Mouse (Mus musculus) hindbrain, embryonic 13.5 days (tissue): ENCODE data around the gene Gm20388. TPM values are rescaled to one million over a fixed set of nuclear protein-coding genes. Genes with fewer than 3 reads are reported as not detected.

ENCODE experiments used
- ATAC-seq: fragments of 200-750 bp; cut with Nextera tagmentation; 2 replicates; pipeline ENCODE4 v1.8.0; 2017; ENCODE audit warnings: moderate TSS enrichment; ENCODE audit not compliant: low FRiP score
- H3K27ac ChIP-seq: fragments of 300-500 bp; sonication (generic); 2 replicates; pipeline ENCODE4 v1.5.1; 2015; ENCODE audit warnings: inconsistent platforms, mild to moderate bottlenecking, moderate library complexity
- H3K27me3 ChIP-seq: fragments of 300-500 bp; sonication (generic); 2 replicates; pipeline ENCODE4 v1.6.1; 2015; ENCODE audit warnings: mild to moderate bottlenecking, inconsistent platforms
- H3K36me3 ChIP-seq: fragments of 300-500 bp; sonication (generic); 2 replicates; pipeline ENCODE4 v1.6.1; 2015; ENCODE audit warnings: mild to moderate bottlenecking, inconsistent platforms
- H3K4me1 ChIP-seq: fragments of 300-500 bp; sonication (generic); replicated peaks from 2 replicates; pipeline ENCODE4 v1.6.1; 2015; ENCODE audit warnings: inconsistent platforms
- H3K4me2 ChIP-seq: fragments of 300-500 bp; sonication (generic); 2 replicates; pipeline ENCODE4 v1.6.1; 2015; ENCODE audit warnings: inconsistent platforms, mild to moderate bottlenecking, moderate library complexity
- H3K4me3 ChIP-seq: fragments of 300-500 bp; sonication (generic); 2 replicates; pipeline ENCODE4 v1.5.1; 2015; ENCODE audit warnings: mild to moderate bottlenecking, inconsistent platforms
- H3K9ac ChIP-seq: fragments of 300-500 bp; sonication (generic); 2 replicates; pipeline ENCODE4 v1.6.1; 2015; ENCODE audit warnings: mild to moderate bottlenecking, inconsistent platforms
- H3K9me3 ChIP-seq: fragments of 300-500 bp; sonication (generic); 2 replicates; pipeline ENCODE4 v1.6.1; 2016; ENCODE audit warnings: inconsistent platforms
- WGBS: fragments of 180-500 bp; shearing (Covaris S2); methylation state at CpG from one replicate; pipeline ENCODE4 v1.1.7; 2015; 5-methylcytosine and 5-hydroxymethylcytosine counted together
- polyA plus RNA-seq: library from polyadenylated mRNA; unstranded; fragments of >200 nt; fragmentation: Nextera tagmentation; extraction: Ambion mirVana; gene quantifications from 2 replicates; pipeline ENCODE4 v1.2.1, GENCODE M21; 2015

Gm20388 gene
- polyA plus RNA-seq, 1 experiment from 2014 or later, result 1.9 TPM

DNA sequence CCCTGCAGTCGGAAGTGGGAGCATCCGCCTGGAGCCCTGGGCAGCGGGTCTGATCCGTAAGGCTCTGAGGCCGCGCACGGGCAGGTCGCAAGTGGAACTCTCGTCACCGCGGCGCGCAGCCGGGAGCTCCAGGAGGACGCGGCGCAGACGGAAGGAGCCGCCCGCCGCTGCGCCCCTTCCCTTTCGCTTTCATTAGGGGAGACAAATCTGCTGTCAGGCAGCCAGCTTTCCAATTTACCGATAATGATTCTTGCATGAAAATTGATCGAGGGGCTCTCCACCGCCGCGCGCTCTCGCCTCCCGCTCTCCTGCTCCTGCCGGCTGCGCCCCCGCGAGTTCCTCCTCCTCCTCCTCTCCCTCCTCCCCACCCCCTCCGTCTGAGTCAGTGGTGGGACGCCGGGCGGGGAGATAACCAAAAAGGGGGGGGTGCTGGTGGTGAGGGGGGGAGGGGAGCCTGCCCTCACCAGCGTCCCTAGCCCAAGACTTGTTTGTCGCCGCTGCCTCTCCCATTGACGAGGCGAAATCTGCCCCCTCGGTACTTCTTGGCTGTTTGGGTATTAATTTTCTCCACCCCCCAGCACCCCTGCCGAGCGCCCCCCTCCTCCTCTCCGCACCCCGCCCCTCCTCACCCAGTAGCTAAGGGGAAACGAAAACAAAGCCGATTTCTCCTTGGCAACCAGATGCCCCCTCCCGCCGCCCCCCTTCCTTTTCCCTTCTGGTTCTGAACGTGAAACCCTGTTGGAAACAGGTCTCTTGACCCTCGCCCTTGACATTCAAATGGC, 577.3 kb downstream of the Gm20388 start:
- WGBS, result under 1% methylated on average over 53 of the region's 55 CpGs
- peak; percentile 59 for ATAC-seq

DNA sequence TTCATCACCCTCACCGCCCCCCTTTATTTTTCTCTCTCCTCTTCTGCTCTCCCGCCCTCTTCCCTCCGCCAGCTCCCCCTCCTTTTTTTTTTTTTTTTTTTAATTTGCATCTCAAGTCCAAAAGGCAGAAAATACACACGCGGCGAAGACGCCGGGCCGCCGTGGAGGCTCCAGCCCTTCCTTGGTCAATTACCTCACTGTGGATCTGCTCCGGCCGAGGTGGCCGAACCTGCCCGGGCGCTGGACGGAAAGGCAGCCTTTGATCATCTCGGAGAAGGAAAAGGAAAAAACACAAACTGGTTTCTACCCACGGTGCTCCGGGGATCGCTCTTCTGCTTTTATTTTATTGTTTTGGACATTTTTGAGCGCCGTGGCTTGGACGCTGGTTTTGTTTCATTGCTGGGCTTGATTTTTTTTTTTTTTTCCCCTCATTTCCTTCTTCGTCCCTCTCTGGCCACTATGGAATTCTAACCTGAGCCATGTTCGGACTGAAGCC, 578.0 kb downstream of the Gm20388 start:
- no peaks in the 10 kb centered on the region for H3K27me3 ChIP-seq
- H3K36me3 ChIP-seq, result no peaks in the 10 kb centered on the region
- ATAC-seq, result no peak
- H3K9ac ChIP-seq, result peak overlapping the region; percentile 98
- peak overlapping the region; percentile 100 for H3K27ac ChIP-seq
- H3K9me3 ChIP-seq, result no peaks in the 10 kb centered on the region
- peak overlapping the region; percentile 91 for H3K4me3 ChIP-seq
- peaks cover 83% of the 10 kb centered on the region for H3K4me1 ChIP-seq
- H3K4me2 ChIP-seq, result peak overlapping the region; percentile 94
- WGBS, result under 1% methylated on average over 22 of the region's 25 CpGs

More for the DNA sequence above, 577.3 kb downstream of the Gm20388 start:
- no peaks in the 10 kb centered on the region for H3K9me3 ChIP-seq
- H3K4me2 ChIP-seq, result peak overlapping the region; percentile 94
- H3K4me3 ChIP-seq, result peak overlapping the region; percentile 91
- H3K9ac ChIP-seq, result peak overlapping the region; percentile 98
- peaks cover 79% of the 10 kb centered on the region for H3K4me1 ChIP-seq
- H3K27me3 ChIP-seq, result no peaks in the 10 kb centered on the region
- H3K27ac ChIP-seq, result peak overlapping the region; percentile 100
- H3K36me3 ChIP-seq, result no peaks in the 10 kb centered on the region

DNA sequence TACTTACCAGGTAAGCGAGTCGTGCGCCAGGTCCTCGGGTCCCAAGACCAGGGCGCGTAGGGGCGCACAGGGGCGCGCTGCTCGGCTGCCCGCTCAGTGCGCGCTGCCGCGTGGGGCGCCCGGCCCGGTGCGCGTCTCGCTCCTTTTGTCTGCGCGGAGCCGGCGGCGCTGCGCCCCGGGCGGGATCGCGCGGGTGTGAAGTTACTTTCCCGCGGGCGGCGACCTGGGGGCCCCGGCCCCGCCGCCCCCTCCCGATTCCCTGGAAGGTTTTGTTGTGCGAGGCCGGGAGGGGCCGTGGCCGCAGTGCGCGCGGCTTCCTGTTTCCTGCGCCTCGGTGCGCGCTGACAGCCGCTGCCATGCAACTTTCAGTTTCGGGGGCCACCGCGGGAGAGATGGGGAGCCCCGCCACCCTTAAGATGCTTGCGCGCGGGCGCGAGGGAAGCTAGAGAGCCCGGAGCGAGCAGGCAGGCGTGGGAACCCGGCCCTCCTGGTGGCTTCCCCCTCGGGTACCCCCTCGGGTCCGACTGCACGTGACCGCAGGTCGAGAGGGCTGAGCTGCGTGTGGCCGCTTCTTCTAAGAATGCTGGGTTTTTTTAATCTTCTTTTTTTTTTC, 578.6 kb downstream of the Gm20388 start:
- Histone ChIP-seq H3K4me3 (peak overlapping the region; percentile 91), H3K4me1 (peaks cover 83% of the 10 kb centered on the region), H3K9ac (peak overlapping the region; percentile 98), H3K27me3 (no peaks in the 10 kb centered on the region), H3K9me3 (no peaks in the 10 kb centered on the region), H3K4me2 (peak overlapping the region; percentile 94), H3K36me3 (no peaks in the 10 kb centered on the region), H3K27ac (peak overlapping the region; percentile 100)
- WGBS, result under 1% methylated on average over 73 of the region's 73 CpGs
- no peak for ATAC-seq

DNA sequence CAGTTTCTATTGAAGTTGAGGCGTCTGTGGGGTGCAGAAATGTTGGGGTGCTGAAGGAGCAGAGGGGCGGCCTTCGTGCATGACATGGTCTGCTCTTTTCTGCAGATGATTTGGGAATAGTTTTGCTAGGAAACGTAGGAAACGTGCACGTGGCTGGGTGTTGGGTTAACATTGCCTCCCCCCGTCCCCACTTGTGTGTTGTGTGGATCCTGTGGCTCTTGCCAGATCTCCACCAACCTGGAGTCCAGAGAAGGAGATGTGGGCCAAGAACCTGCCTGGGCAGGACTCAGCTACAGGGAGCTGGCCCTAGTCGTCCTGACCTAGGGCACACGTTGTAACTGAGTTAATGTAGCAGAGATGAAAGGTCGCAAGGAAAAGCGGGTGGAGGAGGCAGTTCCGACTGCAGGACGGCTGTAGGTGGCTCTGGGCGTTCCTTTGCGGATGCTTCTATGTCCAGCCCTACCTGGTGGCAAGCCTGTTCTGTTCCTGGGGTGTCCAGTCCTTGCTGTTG, 579.2 kb downstream of the Gm20388 start:
- Histone ChIP-seq H3K9ac (peak overlapping the region; percentile 98), H3K27ac (peak overlapping the region; percentile 100), H3K4me2 (peak overlapping the region; percentile 94), H3K4me1 (peaks cover 83% of the 10 kb centered on the region), H3K27me3 (no peaks in the 10 kb centered on the region), H3K36me3 (no peaks in the 10 kb centered on the region), H3K9me3 (no peaks in the 10 kb centered on the region), H3K4me3 (peak overlapping the region; percentile 91)
- no peak for ATAC-seq
- 3% methylated on average over 15 of the region's 15 CpGs for WGBS

DNA sequence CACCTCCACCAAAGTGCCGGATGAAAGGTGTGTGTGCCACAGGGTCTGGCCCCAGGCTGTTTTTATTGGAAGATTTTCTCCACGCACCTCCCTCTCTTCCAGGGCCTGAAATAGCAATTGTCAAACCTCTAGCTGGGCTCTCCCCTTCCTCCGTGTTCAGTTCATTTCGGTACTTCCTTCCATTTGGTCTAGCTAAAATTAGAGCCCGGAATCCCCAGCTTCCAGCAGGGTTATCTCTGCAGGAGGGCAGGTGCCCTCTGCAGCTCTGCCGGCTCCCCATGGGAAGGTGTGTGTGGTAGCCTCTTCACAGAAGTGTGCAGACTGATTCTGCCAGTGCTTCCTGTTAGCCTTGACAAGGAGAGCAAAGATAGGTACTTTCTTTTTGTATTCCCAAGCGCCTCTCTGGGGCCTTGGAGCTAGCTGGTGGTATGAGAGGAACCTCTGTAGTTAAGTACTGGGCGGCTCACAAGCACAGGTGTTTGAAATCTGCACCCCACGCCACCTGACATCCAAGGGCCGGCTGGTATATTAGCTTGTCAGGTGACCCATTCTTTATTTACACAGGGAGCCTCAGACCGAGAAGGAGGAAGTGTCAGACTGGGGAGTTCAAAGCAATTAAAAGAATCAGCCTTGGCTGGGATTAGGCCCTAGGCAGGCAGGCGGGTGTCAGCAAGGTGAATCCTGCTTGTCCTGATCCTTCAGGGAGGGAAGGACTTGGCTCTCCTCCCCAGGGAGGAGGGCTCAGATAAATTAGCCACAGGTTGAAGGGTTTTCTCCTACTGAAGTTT, 579.9 kb downstream of the Gm20388 start:
- Histone ChIP-seq H3K4me2 (peak overlapping the region; percentile 94), H3K36me3 (no peaks in the 10 kb centered on the region), H3K27ac (peak overlapping the region; percentile 100), H3K9ac (peak overlapping the region; percentile 98), H3K27me3 (no peaks in the 10 kb centered on the region), H3K4me3 (peak overlapping the region; percentile 91), H3K9me3 (no peaks in the 10 kb centered on the region), H3K4me1 (peaks cover 83% of the 10 kb centered on the region)
- ATAC-seq, result no peak
- WGBS, result 16% methylated on average over 12 of the region's 12 CpGs

DNA sequence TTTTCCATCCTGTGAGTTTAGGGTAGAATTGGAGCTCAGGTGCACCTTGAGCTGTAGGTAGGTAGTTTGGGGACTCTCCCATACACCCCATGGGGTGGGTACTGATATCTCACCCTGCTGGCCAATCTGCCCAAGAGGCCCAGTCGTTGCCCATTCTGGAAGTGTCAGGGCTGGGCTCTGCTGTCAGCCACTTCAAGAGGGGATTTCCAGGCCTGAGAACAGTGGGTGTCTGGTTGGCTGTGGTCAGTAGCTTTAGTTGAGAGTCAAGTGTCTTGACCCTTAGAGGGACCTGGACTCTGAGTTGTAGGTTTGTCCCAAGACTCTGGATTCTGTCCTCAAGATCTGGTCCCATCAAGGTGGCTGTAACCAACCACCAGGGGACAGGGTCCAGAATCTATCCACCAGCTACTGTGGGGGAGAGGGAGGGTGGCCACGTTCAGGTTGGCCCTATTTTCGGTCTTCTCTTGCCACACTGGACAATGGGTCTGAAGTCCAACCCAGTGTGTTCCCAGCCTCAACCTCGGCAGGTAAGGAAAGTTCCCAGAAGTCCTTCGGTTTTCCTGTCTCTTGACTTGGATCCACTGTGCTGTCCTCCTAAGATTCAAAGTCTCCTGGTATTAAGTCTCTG, 580.6 kb downstream of the Gm20388 start:
- H3K27me3 ChIP-seq, result no peaks in the 10 kb centered on the region
- peaks cover 82% of the 10 kb centered on the region for H3K4me1 ChIP-seq
- H3K4me2 ChIP-seq, result peak overlapping the region; percentile 94
- WGBS, result 67% methylated on average over 5 of the region's 5 CpGs
- no peaks in the 10 kb centered on the region for H3K9me3 ChIP-seq
- peak overlapping the region; percentile 98 for H3K9ac ChIP-seq
- ATAC-seq, result no peak
- H3K27ac ChIP-seq, result no peak overlapping the region
- peak overlapping the region; percentile 91 for H3K4me3 ChIP-seq
- H3K36me3 ChIP-seq, result no peaks in the 10 kb centered on the region

DNA sequence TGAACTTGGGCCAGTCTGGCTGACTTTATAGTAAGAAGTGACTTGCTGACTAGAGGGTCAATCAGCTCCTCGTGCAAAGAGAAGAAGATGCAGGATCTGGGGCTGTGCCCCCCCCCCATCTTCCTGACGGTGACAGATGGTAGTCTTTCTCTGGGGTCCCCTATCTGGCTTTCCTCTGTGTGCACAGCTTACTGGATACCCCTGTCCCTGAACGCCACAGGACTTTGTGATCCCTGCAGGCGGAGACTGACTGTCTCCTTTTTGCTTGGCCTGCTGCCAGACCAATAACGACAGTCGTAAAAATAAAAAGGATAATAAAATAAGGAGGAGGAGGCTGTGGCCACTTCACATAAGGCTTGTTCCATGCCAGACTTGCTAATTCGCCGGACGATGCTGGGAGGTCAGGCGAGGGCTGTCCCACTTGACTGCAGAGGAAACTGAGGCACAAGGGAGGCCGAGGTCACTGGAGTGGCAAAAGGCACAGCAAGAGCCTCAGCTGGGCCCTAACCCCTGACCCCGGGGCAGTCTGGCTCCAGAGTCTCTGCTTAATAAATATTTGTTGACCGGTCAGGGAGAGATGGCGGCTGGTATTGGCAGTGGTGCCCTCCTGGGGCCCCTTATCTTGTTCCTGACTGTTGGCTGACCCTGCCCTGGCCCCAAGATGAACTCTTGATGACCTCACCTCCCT, 581.7 kb downstream of the Gm20388 start:
- Histone ChIP-seq H3K9me3 (no peaks in the 10 kb centered on the region), H3K4me2 (peak overlapping the region; percentile 94), H3K27me3 (no peaks in the 10 kb centered on the region), H3K9ac (peak overlapping the region; percentile 98), H3K27ac (peak overlapping the region; percentile 72; the same call in 1 of the 2 replicates), H3K4me3 (peak overlapping the region; percentile 91), H3K4me1 (peaks cover 82% of the 10 kb centered on the region), H3K36me3 (no peaks in the 10 kb centered on the region)
- WGBS, result 20% methylated on average over 14 of the region's 14 CpGs
- ATAC-seq, result no peak

DNA sequence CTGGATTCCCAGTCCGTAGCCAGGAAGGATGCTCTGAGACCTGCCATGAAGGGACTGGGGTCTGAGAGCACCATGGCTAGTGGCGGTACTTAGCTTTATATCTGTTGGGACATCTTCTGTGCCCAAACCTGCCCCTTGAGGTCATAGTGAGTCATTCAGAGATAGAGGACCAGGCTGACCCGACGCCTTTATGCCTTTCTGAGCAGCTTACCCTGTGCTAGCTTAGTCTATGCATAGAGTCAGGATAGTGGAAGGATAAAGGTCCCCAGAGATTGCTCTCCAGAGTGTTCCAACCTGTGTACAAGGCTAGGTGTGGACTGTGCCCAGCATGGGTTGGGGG, 582.2 kb downstream of the Gm20388 start:
- Histone ChIP-seq H3K9me3 (no peaks in the 10 kb centered on the region), H3K27me3 (no peaks in the 10 kb centered on the region), H3K4me3 (peak overlapping the region; percentile 91), H3K36me3 (no peaks in the 10 kb centered on the region), H3K4me2 (peak overlapping the region; percentile 94), H3K9ac (peak overlapping the region; percentile 98), H3K27ac (peak overlapping the region; percentile 72), H3K4me1 (peaks cover 84% of the 10 kb centered on the region)
- 52% methylated on average over 4 of the region's 4 CpGs for WGBS
- no peak for ATAC-seq

DNA sequence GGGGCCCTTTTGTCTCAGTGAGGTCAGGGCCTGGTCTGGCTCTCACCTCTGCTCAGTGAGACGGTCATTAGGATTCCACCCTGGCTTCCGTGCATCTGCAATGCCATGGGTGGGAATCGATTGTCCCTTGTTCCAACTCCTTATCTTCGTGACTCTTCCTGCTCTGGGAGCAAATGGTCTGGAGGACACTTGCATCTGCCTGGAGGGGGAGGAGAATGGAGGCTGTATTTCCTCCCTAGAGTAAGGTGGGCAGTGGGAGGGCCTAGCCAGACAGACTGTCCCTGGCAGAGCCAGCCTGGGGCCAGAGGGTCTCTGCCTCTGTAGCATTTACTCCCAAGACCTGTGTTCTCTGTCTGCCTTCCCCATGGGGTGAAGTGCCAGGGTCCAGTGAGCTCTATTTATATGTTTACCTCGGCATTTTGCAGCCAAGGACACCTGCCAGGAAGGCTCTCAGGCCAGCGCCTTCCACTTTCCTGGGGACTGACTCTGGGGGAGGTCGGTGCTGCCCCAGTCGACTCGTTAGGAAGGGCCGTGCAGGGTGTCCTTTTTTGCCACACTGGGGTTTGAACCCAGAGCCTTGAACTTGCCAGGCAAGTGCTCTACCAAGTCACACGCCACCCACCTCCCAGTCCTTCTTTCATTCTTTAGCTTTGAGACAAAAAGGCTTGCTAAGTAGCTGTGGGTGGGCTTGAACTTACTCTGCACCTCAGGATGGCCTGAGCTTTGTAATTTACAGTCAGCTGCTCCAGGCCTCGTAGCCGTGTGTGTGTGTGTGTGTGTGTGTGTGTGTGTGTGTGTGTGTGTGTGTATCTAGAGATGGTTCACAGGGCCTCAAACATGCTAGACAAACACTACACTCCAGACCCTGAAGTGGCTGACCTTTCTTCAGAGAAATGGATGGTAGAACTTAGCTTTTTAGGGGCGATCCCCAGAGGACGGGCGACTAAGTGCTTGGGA, 583.1 kb downstream of the Gm20388 start:
- Histone ChIP-seq H3K9ac (peak overlapping the region; percentile 98), H3K36me3 (no peaks in the 10 kb centered on the region), H3K4me2 (peak overlapping the region; percentile 94), H3K4me1 (peaks cover 93% of the 10 kb centered on the region), H3K27ac (peak overlapping the region; percentile 72), H3K9me3 (no peaks in the 10 kb centered on the region), H3K27me3 (no peaks in the 10 kb centered on the region), H3K4me3 (peak overlapping the region; percentile 91)
- WGBS, result 53% methylated on average over 16 of the region's 16 CpGs
- no peak for ATAC-seq

DNA sequence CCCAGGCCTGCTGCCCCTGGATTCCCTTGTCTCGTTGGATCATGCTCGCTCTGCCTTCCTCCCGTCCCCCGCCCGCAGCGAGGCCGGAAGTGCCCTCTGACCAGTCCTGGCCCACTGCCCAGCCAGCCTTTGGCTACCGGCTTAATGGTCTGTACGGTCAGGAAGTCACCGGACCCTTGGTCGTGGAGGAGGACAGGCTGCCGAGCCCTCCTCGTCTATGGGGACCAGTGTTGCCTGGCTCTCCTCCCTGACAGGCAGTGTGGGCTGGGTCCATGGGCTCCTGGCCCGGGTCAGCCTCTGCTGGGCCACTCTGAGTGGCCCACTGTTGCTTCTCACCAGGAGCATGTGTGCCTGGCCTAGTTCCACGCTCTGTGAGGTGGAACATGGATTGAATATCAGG, 584.3 kb downstream of the Gm20388 start:
- 31% methylated on average over 15 of the region's 15 CpGs for WGBS
- H3K27ac ChIP-seq, result peak overlapping the region; percentile 72
- peak overlapping the region; percentile 23 for H3K4me3 ChIP-seq
- peak overlapping the region; percentile 94 for H3K4me2 ChIP-seq
- no peaks in the 10 kb centered on the region for H3K27me3 ChIP-seq
- H3K36me3 ChIP-seq, result no peaks in the 10 kb centered on the region
- H3K9me3 ChIP-seq, result no peaks in the 10 kb centered on the region
- peaks cover 98% of the 10 kb centered on the region for H3K4me1 ChIP-seq
- peak overlapping the region; percentile 98 for H3K9ac ChIP-seq
- ATAC-seq, result no peak
